Mouse (Mus musculus) liver, embryonic 13.5 days (tissue): ENCODE measurements around the gene Nepn. TPM values are rescaled to one million over a fixed set of nuclear protein-coding genes. Genes with fewer than 3 reads are reported as not detected.

Experiments used
- ATAC-seq: fragments of 200-750 bp; cut with Nextera tagmentation; 2 replicates; pipeline ENCODE4 v1.8.0; 2017; ENCODE audit warnings: low read depth, mild to moderate bottlenecking, moderate number of reproducible peaks, moderate library complexity
- DNase-seq: peaks from one replicate; pipeline ENCODE4 v3.0.0; 2022
- H3K27ac ChIP-seq: fragments of 300-500 bp; sonication (generic); 2 replicates; pipeline ENCODE4 v1.5.1; 2015; ENCODE audit warnings: moderate library complexity, mild to moderate bottlenecking, inconsistent platforms
- H3K27me3 ChIP-seq: fragments of 300-500 bp; sonication (generic); 2 replicates; pipeline ENCODE4 v1.6.1; 2015; ENCODE audit warnings: mild to moderate bottlenecking, inconsistent platforms
- H3K36me3 ChIP-seq: fragments of 300-500 bp; sonication (generic); 2 replicates; pipeline ENCODE4 v1.6.1; 2015; ENCODE audit warnings: mild to moderate bottlenecking, inconsistent platforms
- H3K4me1 ChIP-seq: fragments of 300-500 bp; sonication (generic); replicated peaks from 2 replicates; pipeline ENCODE4 v1.6.1; 2015; ENCODE audit warnings: inconsistent platforms
- H3K4me2 ChIP-seq: fragments of 300-500 bp; sonication (generic); 2 replicates; pipeline ENCODE4 v1.6.1; 2015; ENCODE audit warnings: inconsistent platforms, mild to moderate bottlenecking, moderate library complexity
- H3K4me3 ChIP-seq: fragments of 300-500 bp; sonication (generic); replicated peaks from 2 replicates; pipeline ENCODE4 v1.5.1; 2015; ENCODE audit warnings: mild to moderate bottlenecking, inconsistent platforms
- H3K9ac ChIP-seq: fragments of 300-500 bp; sonication (generic); 2 replicates; pipeline ENCODE4 v1.6.1; 2015; ENCODE audit warnings: mild to moderate bottlenecking, inconsistent platforms
- H3K9me3 ChIP-seq: fragments of 300-500 bp; sonication (generic); replicated peaks from 2 replicates; pipeline ENCODE4 v1.6.1; 2016; ENCODE audit warnings: inconsistent platforms
- WGBS: fragments of 180-500 bp; shearing (Covaris S2); methylation state at CpG from one replicate; pipeline ENCODE4 v1.1.7; 2015; ENCODE audit not compliant: insufficient replicate concordance; 5-methylcytosine and 5-hydroxymethylcytosine counted together
- polyA plus RNA-seq: library from polyadenylated mRNA; unstranded; fragments of >200 nt; fragmentation: Nextera tagmentation; extraction: Ambion mirVana; gene quantifications from 2 replicates; pipeline ENCODE4 v1.2.1, GENCODE M21; 2015

Gene Nepn
- polyA plus RNA-seq, 1 experiment from 2014 or later = not detected

GRCm38 (mm10) chr10:52381845-52382591 is 6.8 kb upstream of the Nepn start, which contains the start of gene Gopc:
TSS of gene Gopc (minus strand) at chr10:52382124.
- H3K4me2 ChIP-seq = peak within 1 kb of the TSS; percentile 90
- DNase-seq (peak; percentile 94), ATAC-seq (peak; percentile 97)
- H3K9ac ChIP-seq = peak within 1 kb of the TSS; percentile 95
- H3K27ac ChIP-seq = peak within 1 kb of the TSS; percentile 89
- no peaks in the 10 kb centered on the region for H3K36me3 ChIP-seq
- H3K4me1 ChIP-seq = peaks cover 36% of the 10 kb centered on the region
- H3K9me3 ChIP-seq = no peaks in the 10 kb centered on the region
- under 1% methylated on average over 62 of the region's 71 CpGs for WGBS
- H3K4me3 ChIP-seq = peak within 1 kb of the TSS; percentile 97
- H3K27me3 ChIP-seq = no peaks in the 10 kb centered on the region

GRCm38 (mm10) chr10:52383022-52383421 is 5.8 kb upstream of the Nepn start:
- H3K36me3 ChIP-seq = no peaks in the 10 kb centered on the region
- peak overlapping the region; percentile 97 for H3K4me3 ChIP-seq
- H3K4me1 ChIP-seq = peaks cover 31% of the 10 kb centered on the region
- H3K4me2 ChIP-seq = peak overlapping the region; percentile 90
- H3K9ac ChIP-seq = peak overlapping the region; percentile 95
- H3K9me3 ChIP-seq = no peaks in the 10 kb centered on the region
- DNase-seq = no peak
- no peak for ATAC-seq
- WGBS = 78% methylated on average over 6 of the region's 6 CpGs
- H3K27ac ChIP-seq = peak overlapping the region; percentile 89; the same call in 1 of the 2 replicates
- H3K27me3 ChIP-seq = no peaks in the 10 kb centered on the region

GRCm38 (mm10) chr10:52383522-52383921 is 5.2 kb upstream of the Nepn start:
- H3K4me2 ChIP-seq = no peak overlapping the region
- H3K27me3 ChIP-seq = no peaks in the 10 kb centered on the region
- H3K36me3 ChIP-seq = no peaks in the 10 kb centered on the region
- H3K4me1 ChIP-seq = peaks cover 26% of the 10 kb centered on the region
- no peak for ATAC-seq
- H3K27ac ChIP-seq = no peak overlapping the region
- H3K4me3 ChIP-seq = no peak overlapping the region
- no peaks in the 10 kb centered on the region for H3K9me3 ChIP-seq
- WGBS = 76% methylated on average over 1 of the region's 1 CpGs
- no peak overlapping the region for H3K9ac ChIP-seq
- DNase-seq = no peak

GRCm38 (mm10) chr10:52384823-52385610 is 3.8 kb upstream of the Nepn start:
- ATAC-seq = no peak
- WGBS = 57% methylated on average over 8 of the region's 8 CpGs
- peaks cover 19% of the 10 kb centered on the region for H3K4me1 ChIP-seq
- H3K27ac ChIP-seq = no peak overlapping the region
- H3K27me3 ChIP-seq = 0 out of 2 replicates have a peak, but pooled peaks cover 6% of the 10 kb centered on the region
- no peaks in the 10 kb centered on the region for H3K36me3 ChIP-seq
- H3K9me3 ChIP-seq = no peaks in the 10 kb centered on the region
- DNase-seq = no peak
- no peak overlapping the region for H3K9ac ChIP-seq
- no peak overlapping the region for H3K4me3 ChIP-seq
- no peak overlapping the region for H3K4me2 ChIP-seq

GRCm38 (mm10) chr10:52387192-52387591 is 1.6 kb upstream of the Nepn start:
- Histone ChIP-seq H3K4me2 (no peak overlapping the region), H3K9ac (no peak overlapping the region), H3K4me1 (peaks cover 9% of the 10 kb centered on the region), H3K9me3 (no peaks in the 10 kb centered on the region), H3K36me3 (no peaks in the 10 kb centered on the region), H3K27ac (no peak overlapping the region), H3K27me3 (0 out of 2 replicates have a peak, but pooled peaks cover 6% of the 10 kb centered on the region), H3K4me3 (no peak overlapping the region)
- ATAC-seq (no peak), DNase-seq (no peak)
- whole genome bisulfite sequencing = 47% methylated on average over 4 of the region's 4 CpGs

GRCm38 (mm10) chr10:52389438-52389837 is 666 bp downstream of the Nepn start:
- no peak for ATAC-seq
- DNase-seq = no peak
- Histone ChIP-seq H3K9ac (no peak overlapping the region), H3K4me1 (no peaks in the 10 kb centered on the region), H3K4me3 (no peak overlapping the region), H3K27ac (no peak overlapping the region), H3K36me3 (no peaks in the 10 kb centered on the region), H3K9me3 (no peaks in the 10 kb centered on the region), H3K27me3 (0 out of 2 replicates have a peak, but pooled peaks cover 6% of the 10 kb centered on the region), H3K4me2 (no peak overlapping the region)
- WGBS = 60% methylated on average over 3 of the region's 3 CpGs

GRCm38 (mm10) chr10:52391208-52391607 is 2.4 kb downstream of the Nepn start:
- 43% methylated on average over 2 of the region's 2 CpGs for WGBS
- H3K4me3 ChIP-seq = no peak overlapping the region
- H3K9me3 ChIP-seq = no peaks in the 10 kb centered on the region
- no peaks in the 10 kb centered on the region for H3K36me3 ChIP-seq
- no peaks in the 10 kb centered on the region for H3K4me1 ChIP-seq
- DNase-seq = no peak
- no peak overlapping the region for H3K27ac ChIP-seq
- H3K9ac ChIP-seq = no peak overlapping the region
- ATAC-seq = no peak
- no peak overlapping the region for H3K4me2 ChIP-seq
- H3K27me3 ChIP-seq = 0 out of 2 replicates have a peak, but pooled peaks cover 6% of the 10 kb centered on the region

- no peak for DNase-seq
- Histone ChIP-seq H3K4me3 (no peak overlapping the region), H3K4me2 (no peak overlapping the region), H3K36me3 (no peaks in the 10 kb centered on the region), H3K9ac (no peak overlapping the region), H3K4me1 (no peaks in the 10 kb centered on the region), H3K27ac (no peak overlapping the region), H3K27me3 (no peaks in the 10 kb centered on the region), H3K9me3 (no peaks in the 10 kb centered on the region)
- 82% methylated on average over 3 of the region's 3 CpGs for WGBS
- no peak for ATAC-seq
These were observed 7.9 kb downstream of the Nepn start for GRCm38 (mm10) chr10:52396647-52397046.

- H3K27ac ChIP-seq = no peak overlapping the region
- no peak overlapping the region for H3K4me3 ChIP-seq
- ATAC-seq = no peak
- 52% methylated on average over 2 of the region's 2 CpGs for WGBS
- H3K4me1 ChIP-seq = no peaks in the 10 kb centered on the region
- no peak overlapping the region for H3K4me2 ChIP-seq
- H3K36me3 ChIP-seq = no peaks in the 10 kb centered on the region
- no peaks in the 10 kb centered on the region for H3K9me3 ChIP-seq
- no peaks in the 10 kb centered on the region for H3K27me3 ChIP-seq
- DNase-seq = no peak
- no peak overlapping the region for H3K9ac ChIP-seq
These were observed 9.9 kb downstream of the Nepn start for GRCm38 (mm10) chr10:52398715-52399114.

GRCm38 (mm10) chr10:52399722-52400121 is 10.9 kb downstream of the Nepn start:
- H3K4me1 ChIP-seq = no peaks in the 10 kb centered on the region
- ATAC-seq = no peak

GRCm38 (mm10) chr10:52405160-52405559 is 16.4 kb downstream of the Nepn start:
- H3K4me2 ChIP-seq = no peak overlapping the region
- no peak overlapping the region for H3K4me3 ChIP-seq
- DNase-seq (no peak), ATAC-seq (no peak)
- no peaks in the 10 kb centered on the region for H3K36me3 ChIP-seq
- H3K27me3 ChIP-seq = no peaks in the 10 kb centered on the region
- no peak overlapping the region for H3K27ac ChIP-seq
- no peak overlapping the region for H3K9ac ChIP-seq
- H3K9me3 ChIP-seq = no peaks in the 10 kb centered on the region
- no peaks in the 10 kb centered on the region for H3K4me1 ChIP-seq
- 77% methylated on average over 13 of the region's 13 CpGs for WGBS

More at GRCm38 (mm10) chr10:52399722-52400121, 10.9 kb downstream of the Nepn start:
- Histone ChIP-seq H3K4me2 (no peak overlapping the region), H3K36me3 (no peaks in the 10 kb centered on the region), H3K27me3 (no peaks in the 10 kb centered on the region), H3K27ac (no peak overlapping the region), H3K9me3 (no peaks in the 10 kb centered on the region), H3K9ac (no peak overlapping the region), H3K4me3 (no peak overlapping the region)
- 42% methylated on average over 3 of the region's 3 CpGs for WGBS
- no peak for DNase-seq
